Mouse (Mus musculus): ENCODE measurements around the gene Fndc4. TPM values are rescaled to one million over a fixed set of nuclear protein-coding genes. Genes with fewer than 3 reads are reported as not detected.

The Fndc4 gene
- polyA plus RNA-seq (2012; fragmentation: generic; extraction: Trizol), result 17.7 TPM
- long read RNA-seq, experiment 1, transcript Fndc4-201 (8 exons, 1,375 nt), result major isoform, 5 of 13 reads
- long read RNA-seq, experiment 1, partial matches to known transcripts, result 2 of 13 reads
- long read RNA-seq, experiment 1, other reads (novel, unspliced or antisense), result 2 of 13 reads
- long read RNA-seq, experiment 2, transcript Fndc4-201 (8 exons, 1,375 nt), result minor isoform, 11 of 62 reads
- long read RNA-seq, experiment 2, transcript Fndc4-202 (7 exons, 2,333 nt), result major isoform, 43 of 62 reads
- long read RNA-seq, experiment 2, partial matches to known transcripts, result 3 of 62 reads
- long read RNA-seq, experiment 2, other reads (novel, unspliced or antisense), result 5 of 62 reads

- H3K27me3 ChIP-seq (ENCODE audit: control insufficient read depth, insufficient read depth, insufficient read length), result peaks cover 21% of the 10 kb centered on the region
- no peaks in the 10 kb centered on the region for H3K79me3 ChIP-seq (ENCODE audit: low read depth)
- peak within 1 kb of the TSS; percentile 26 for H3K4me3 ChIP-seq (ENCODE audit: insufficient read depth, poor library complexity, severe bottlenecking)
- no peaks in the 10 kb centered on the region for H3K79me2 ChIP-seq (ENCODE audit: control insufficient read depth, insufficient read depth)
- peak within 1 kb of the TSS; percentile 59 for H3ac ChIP-seq (ENCODE audit: control insufficient read depth, insufficient read length, low read depth)
- TF ChIP-seq MYOD1 (IDR thresholded peaks at IDR 0.05; ENCODE audit: control insufficient read depth, insufficient read length, low read depth) (no peak), FOSL1 (IDR thresholded peaks at IDR 0.05; ENCODE audit: insufficient read depth, low read length, poor library complexity, severe bottlenecking) (no peak), CEBPB (IDR thresholded peaks at IDR 0.05; ENCODE audit: low read depth) (no peak), MYOG (IDR thresholded peaks at IDR 0.05; ENCODE audit: control insufficient read depth, extremely low read depth, insufficient read length) (no peak), MAX (IDR thresholded peaks at IDR 0.05) (no peak), CTCF (IDR thresholded peaks at IDR 0.05; ENCODE audit: control insufficient read depth, insufficient read depth, insufficient read length) (no peak), USF1 (IDR thresholded peaks at IDR 0.05; ENCODE audit: low read depth) (no peak)
- no peaks in the 10 kb centered on the region for H3K36me3 ChIP-seq (ENCODE audit: control insufficient read depth, insufficient read depth)
Observed at GRCm38 (mm10) chr5:31295606-31296141, at the start of gene Fndc4. Gene Fndc4 (minus strand): TSS chr5:31296080.

- peaks cover 4% of the 10 kb centered on the region for H3K27me3 ChIP-seq (ENCODE audit: control insufficient read depth, insufficient read depth, insufficient read length)
- no peak overlapping the region for H3K4me3 ChIP-seq (ENCODE audit: insufficient read depth, poor library complexity, severe bottlenecking)
- H3K79me2 ChIP-seq (ENCODE audit: control insufficient read depth, insufficient read depth), result no peaks in the 10 kb centered on the region
- TF ChIP-seq FOSL1 (IDR thresholded peaks at IDR 0.05; ENCODE audit: insufficient read depth, low read length, poor library complexity, severe bottlenecking), result no peak
- no peaks in the 10 kb centered on the region for H3K36me3 ChIP-seq (ENCODE audit: control insufficient read depth, insufficient read depth)
- H3ac ChIP-seq (ENCODE audit: control insufficient read depth, insufficient read length, low read depth), result no peak overlapping the region
- H3K79me3 ChIP-seq (ENCODE audit: low read depth), result no peaks in the 10 kb centered on the region
Observed at GRCm38 (mm10) chr5:31328255-31328654, 32.4 kb upstream of the Fndc4 start.

- TF ChIP-seq CTCF (IDR thresholded peaks at IDR 0.05; ENCODE audit: control insufficient read depth, insufficient read depth, insufficient read length) (no peak), USF1 (IDR thresholded peaks at IDR 0.05; ENCODE audit: low read depth) (no peak), MYOD1 (IDR thresholded peaks at IDR 0.05; ENCODE audit: control insufficient read depth, insufficient read length, low read depth) (no peak), FOSL1 (IDR thresholded peaks at IDR 0.05; ENCODE audit: insufficient read depth, low read length, poor library complexity, severe bottlenecking) (no peak), CEBPB (IDR thresholded peaks at IDR 0.05; ENCODE audit: low read depth) (no peak), MAX (IDR thresholded peaks at IDR 0.05) (no peak), MYOG (IDR thresholded peaks at IDR 0.05; ENCODE audit: control insufficient read depth, extremely low read depth, insufficient read length) (no peak)
- H3K27me3 ChIP-seq (ENCODE audit: control insufficient read depth, insufficient read depth, insufficient read length), result peaks cover 4% of the 10 kb centered on the region
- no peaks in the 10 kb centered on the region for H3K79me3 ChIP-seq (ENCODE audit: low read depth)
- H3K4me3 ChIP-seq (ENCODE audit: insufficient read depth, poor library complexity, severe bottlenecking), result no peak overlapping the region
- H3K79me2 ChIP-seq (ENCODE audit: control insufficient read depth, insufficient read depth), result no peaks in the 10 kb centered on the region
- no peaks in the 10 kb centered on the region for H3K36me3 ChIP-seq (ENCODE audit: control insufficient read depth, insufficient read depth)
- H3ac ChIP-seq (ENCODE audit: control insufficient read depth, insufficient read length, low read depth), result no peak overlapping the region
Observed at GRCm38 (mm10) chr5:31326850-31327249, 31.0 kb upstream of the Fndc4 start.

DNA sequence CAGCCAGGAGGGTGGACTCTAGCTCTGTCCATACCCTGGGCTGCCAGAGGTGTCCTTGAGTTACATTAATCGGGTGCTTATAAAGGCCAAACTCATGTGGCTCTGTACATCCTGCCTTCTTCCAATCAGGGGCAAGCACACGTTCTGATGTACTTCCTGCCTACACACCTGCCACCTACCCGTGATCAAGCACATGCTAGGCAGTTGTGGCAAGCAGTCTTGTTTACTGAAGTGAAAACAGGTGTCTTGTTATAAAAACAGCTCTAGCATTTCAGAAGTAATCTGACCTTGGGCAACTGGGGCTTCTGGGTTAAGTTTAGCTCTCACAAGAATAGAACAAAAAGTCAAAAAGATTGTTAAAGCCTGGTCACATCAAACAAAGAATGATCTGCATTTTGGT is 28.2 kb upstream of the Fndc4 start:
- Histone ChIP-seq H3K79me3 (ENCODE audit: low read depth) (no peaks in the 10 kb centered on the region), H3K79me2 (ENCODE audit: control insufficient read depth, insufficient read depth) (no peaks in the 10 kb centered on the region), H3ac (ENCODE audit: control insufficient read depth, insufficient read length, low read depth) (no peak overlapping the region), H3K36me3 (ENCODE audit: control insufficient read depth, insufficient read depth) (no peaks in the 10 kb centered on the region), H3K27me3 (ENCODE audit: control insufficient read depth, insufficient read depth, insufficient read length) (peaks cover 4% of the 10 kb centered on the region), H3K4me3 (ENCODE audit: insufficient read depth, poor library complexity, severe bottlenecking) (no peak overlapping the region)
- TF ChIP-seq MYOD1 (IDR thresholded peaks at IDR 0.05; ENCODE audit: control insufficient read depth, insufficient read length, low read depth), result no peak
- no peak for TF ChIP-seq USF1 (IDR thresholded peaks at IDR 0.05; ENCODE audit: low read depth)
- TF ChIP-seq FOSL1 (IDR thresholded peaks at IDR 0.05; ENCODE audit: insufficient read depth, low read length, poor library complexity, severe bottlenecking), result no peak
- no peak for TF ChIP-seq MAX (IDR thresholded peaks at IDR 0.05)
- no peak for TF ChIP-seq MYOG (IDR thresholded peaks at IDR 0.05; ENCODE audit: control insufficient read depth, extremely low read depth, insufficient read length)
- no peak for TF ChIP-seq CTCF (IDR thresholded peaks at IDR 0.05; ENCODE audit: control insufficient read depth, insufficient read depth, insufficient read length)
- no peak for TF ChIP-seq CEBPB (IDR thresholded peaks at IDR 0.05; ENCODE audit: low read depth)

GRCm38 (mm10) chr5:31322776-31323175 is 26.9 kb upstream of the Fndc4 start:
- no peaks in the 10 kb centered on the region for H3K79me3 ChIP-seq (ENCODE audit: low read depth)

More at GRCm38 (mm10) chr5:31322776-31323175, 26.9 kb upstream of the Fndc4 start:
- H3K27me3 ChIP-seq (ENCODE audit: control insufficient read depth, insufficient read depth, insufficient read length), result no peaks in the 10 kb centered on the region
- no peak for TF ChIP-seq MYOD1 (IDR thresholded peaks at IDR 0.05; ENCODE audit: control insufficient read depth, insufficient read length, low read depth)
- no peak for TF ChIP-seq FOSL1 (IDR thresholded peaks at IDR 0.05; ENCODE audit: insufficient read depth, low read length, poor library complexity, severe bottlenecking)
- TF ChIP-seq MYOG (IDR thresholded peaks at IDR 0.05; ENCODE audit: control insufficient read depth, extremely low read depth, insufficient read length), result no peak
- TF ChIP-seq USF1 (IDR thresholded peaks at IDR 0.05; ENCODE audit: low read depth), result no peak
- no peak for TF ChIP-seq CTCF (IDR thresholded peaks at IDR 0.05; ENCODE audit: control insufficient read depth, insufficient read depth, insufficient read length)
- no peak for TF ChIP-seq CEBPB (IDR thresholded peaks at IDR 0.05; ENCODE audit: low read depth)
- TF ChIP-seq MAX (IDR thresholded peaks at IDR 0.05), result no peak
- no peak overlapping the region for H3ac ChIP-seq (ENCODE audit: control insufficient read depth, insufficient read length, low read depth)
- H3K4me3 ChIP-seq (ENCODE audit: insufficient read depth, poor library complexity, severe bottlenecking), result no peak overlapping the region
- no peaks in the 10 kb centered on the region for H3K79me2 ChIP-seq (ENCODE audit: control insufficient read depth, insufficient read depth)
- no peaks in the 10 kb centered on the region for H3K36me3 ChIP-seq (ENCODE audit: control insufficient read depth, insufficient read depth)
